Mouse (Mus musculus) lung, adult 2 months (tissue): ENCODE measurements around the gene Abo.
A peak's percentile ranks its signal among the peaks of the same experiment; 100 is the strongest.

Source experiments
- CTCF ChIP-seq: fragments of 200-500 bp; IDR thresholded peaks from 2 replicates; pipeline ENCODE4 v1.5.1; 2011; ENCODE audit warnings: mild to moderate bottlenecking, low read length, control low read depth; ENCODE audit not compliant: insufficient read depth
- POLR2A ChIP-seq: fragments of 200-500 bp; IDR thresholded peaks from 2 replicates; pipeline ENCODE4 v1.6.1; 2011; ENCODE audit warnings: low read depth, mild to moderate bottlenecking, control low read depth, low read length, borderline replicate concordance; ENCODE audit errors: extremely low read depth

DNA sequence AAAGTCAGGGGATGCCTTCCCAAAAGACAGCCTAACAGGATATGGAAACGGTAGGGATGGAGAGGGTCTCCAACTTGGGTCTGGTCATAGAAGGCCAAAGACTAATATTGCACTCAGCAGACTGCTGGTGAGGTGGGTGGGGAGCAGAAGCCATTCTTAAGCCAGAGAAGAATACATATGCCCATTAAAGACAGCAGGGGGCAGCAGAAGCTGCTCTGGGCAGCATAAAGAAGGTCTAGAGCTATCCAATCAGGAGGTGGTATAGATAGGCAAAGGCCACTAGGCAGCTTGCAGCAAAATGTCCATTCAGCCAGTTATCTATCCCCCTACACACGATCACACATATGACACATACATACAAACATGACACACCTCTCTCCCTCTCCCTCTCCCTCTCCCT, 17.1 kb downstream of the Abo start:
- peak; percentile 41; the same call in 1 of the 2 replicates for TF ChIP-seq CTCF
- no peak for TF ChIP-seq POLR2A
